Mouse (Mus musculus) midbrain, embryonic 15.5 days (tissue): Measurements from ENCODE around the gene Flrt2. TPM values are rescaled to one million over a fixed set of nuclear protein-coding genes. Genes with fewer than 3 reads are reported as not detected.

Experiments
- ATAC-seq: fragments of 200-750 bp; cut with Nextera tagmentation; replicated peaks from 2 replicates; pipeline ENCODE4 v1.8.0; 2017; ENCODE audit warnings: moderate TSS enrichment
- H3K27ac ChIP-seq: fragments of 300-500 bp; sonication (generic); 2 replicates; pipeline ENCODE4 v1.5.1; 2015; ENCODE audit warnings: mild to moderate bottlenecking, inconsistent platforms
- H3K27me3 ChIP-seq: fragments of 300-500 bp; sonication (generic); replicated peaks from 2 replicates; pipeline ENCODE4 v1.6.1; 2015; ENCODE audit warnings: inconsistent platforms
- H3K36me3 ChIP-seq: fragments of 300-500 bp; sonication (generic); replicated peaks from 2 replicates; pipeline ENCODE4 v1.6.1; 2015; ENCODE audit warnings: inconsistent platforms
- H3K4me1 ChIP-seq: fragments of 300-500 bp; sonication (generic); 2 replicates; pipeline ENCODE4 v1.6.1; 2015; ENCODE audit warnings: inconsistent platforms
- H3K4me2 ChIP-seq: fragments of 300-500 bp; sonication (generic); 2 replicates; pipeline ENCODE4 v1.6.1; 2015; ENCODE audit warnings: inconsistent platforms, mild to moderate bottlenecking, moderate library complexity
- H3K4me3 ChIP-seq: fragments of 300-500 bp; sonication (generic); 2 replicates; pipeline ENCODE4 v1.5.1; 2015; ENCODE audit warnings: mild to moderate bottlenecking, inconsistent platforms
- H3K9ac ChIP-seq: fragments of 300-500 bp; sonication (generic); 2 replicates; pipeline ENCODE4 v1.6.1; 2015; ENCODE audit warnings: mild to moderate bottlenecking, inconsistent platforms
- H3K9me3 ChIP-seq: fragments of 300-500 bp; sonication (generic); 2 replicates; pipeline ENCODE4 v1.6.1; 2016; ENCODE audit warnings: inconsistent platforms
- WGBS: fragments of 180-500 bp; shearing (Covaris S2); methylation state at CpG from one replicate; pipeline ENCODE4 v1.1.7; 2015; ENCODE audit warnings: mixed read lengths; 5-methylcytosine and 5-hydroxymethylcytosine counted together
- polyA plus RNA-seq: library from polyadenylated mRNA; unstranded; fragments of >200 nt; fragmentation: Nextera tagmentation; extraction: Ambion mirVana; gene quantifications from 2 replicates; pipeline ENCODE4 v1.2.1, GENCODE M21; 2015

Flrt2 gene
- polyA plus RNA-seq, 1 experiment from 2014 or later: 25.4 TPM

DNA sequence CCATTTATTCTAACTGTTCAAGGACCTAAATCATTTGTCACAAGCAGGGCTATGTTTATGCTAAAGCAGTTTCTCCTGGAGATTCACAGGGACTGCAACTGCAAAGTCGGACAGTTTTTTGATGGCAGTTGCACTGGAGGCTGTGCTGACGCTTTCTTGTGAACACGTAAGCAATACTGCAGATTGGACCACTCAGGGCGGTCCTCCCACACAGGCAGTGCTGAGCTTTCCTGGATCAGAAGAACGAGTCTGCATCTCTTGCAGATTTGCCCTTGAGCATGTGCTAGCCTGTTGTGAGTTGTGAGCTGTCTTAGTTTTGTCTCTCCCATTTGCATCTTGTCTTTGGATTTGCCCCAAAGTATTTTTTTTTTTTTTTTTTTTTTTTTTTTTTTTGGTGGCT is 47.7 kb downstream of the Flrt2 start:
- Histone ChIP-seq H3K4me1 (peaks cover 21% of the 10 kb centered on the region), H3K9ac (no peak overlapping the region), H3K27ac (no peak overlapping the region), H3K4me3 (no peak overlapping the region), H3K27me3 (no peaks in the 10 kb centered on the region), H3K9me3 (no peaks in the 10 kb centered on the region), H3K4me2 (no peak overlapping the region), H3K36me3 (no peaks in the 10 kb centered on the region)
- ATAC-seq: no peak
- 79% methylated on average over 5 of the region's 5 CpGs for WGBS

- 75% methylated on average over 11 of the region's 11 CpGs for WGBS
- H3K4me3 ChIP-seq: no peak overlapping the region
- no peak overlapping the region for H3K9ac ChIP-seq
- no peak for ATAC-seq
- no peaks in the 10 kb centered on the region for H3K9me3 ChIP-seq
- H3K27ac ChIP-seq: no peak overlapping the region
- no peaks in the 10 kb centered on the region for H3K27me3 ChIP-seq
- H3K4me2 ChIP-seq: no peak overlapping the region
- peaks cover 21% of the 10 kb centered on the region for H3K4me1 ChIP-seq
- H3K36me3 ChIP-seq: no peaks in the 10 kb centered on the region
Measured at GRCm38 (mm10) chr12:95741296-95741695, 49.3 kb downstream of the Flrt2 start.

- Histone ChIP-seq H3K4me2 (no peak overlapping the region), H3K27ac (peak overlapping the region; percentile 46; the same call in 1 of the 2 replicates), H3K27me3 (no peaks in the 10 kb centered on the region), H3K9ac (no peak overlapping the region), H3K9me3 (no peaks in the 10 kb centered on the region), H3K4me3 (no peak overlapping the region), H3K4me1 (0 out of 2 replicates have a peak, but pooled peaks cover 4% of the 10 kb centered on the region), H3K36me3 (no peaks in the 10 kb centered on the region)
- 58% methylated on average over 4 of the region's 4 CpGs for WGBS
- peak; percentile 74 for ATAC-seq
Measured at GRCm38 (mm10) chr12:95744307-95744706, 52.3 kb downstream of the Flrt2 start.

- H3K36me3 ChIP-seq: no peaks in the 10 kb centered on the region
- H3K4me3 ChIP-seq: no peak overlapping the region
- no peaks in the 10 kb centered on the region for H3K9me3 ChIP-seq
- no peak overlapping the region for H3K9ac ChIP-seq
- ATAC-seq: no peak
- 0 out of 2 replicates have a peak, but pooled peaks cover 4% of the 10 kb centered on the region for H3K4me1 ChIP-seq
- H3K27ac ChIP-seq: no peak overlapping the region
- no peaks in the 10 kb centered on the region for H3K27me3 ChIP-seq
- WGBS: 63% methylated on average over 10 of the region's 10 CpGs
- no peak overlapping the region for H3K4me2 ChIP-seq
Measured at GRCm38 (mm10) chr12:95746856-95747579, 55.0 kb downstream of the Flrt2 start.

- Histone ChIP-seq H3K27me3 (no peaks in the 10 kb centered on the region), H3K4me2 (no peak overlapping the region), H3K4me1 (0 out of 2 replicates have a peak, but pooled peaks cover 4% of the 10 kb centered on the region), H3K27ac (no peak overlapping the region), H3K9me3 (no peaks in the 10 kb centered on the region), H3K36me3 (no peaks in the 10 kb centered on the region), H3K9ac (no peak overlapping the region), H3K4me3 (no peak overlapping the region)
- WGBS: 91% methylated on average over 2 of the region's 2 CpGs
- no peak for ATAC-seq
Measured at GRCm38 (mm10) chr12:95748760-95749159, 56.7 kb downstream of the Flrt2 start.

DNA sequence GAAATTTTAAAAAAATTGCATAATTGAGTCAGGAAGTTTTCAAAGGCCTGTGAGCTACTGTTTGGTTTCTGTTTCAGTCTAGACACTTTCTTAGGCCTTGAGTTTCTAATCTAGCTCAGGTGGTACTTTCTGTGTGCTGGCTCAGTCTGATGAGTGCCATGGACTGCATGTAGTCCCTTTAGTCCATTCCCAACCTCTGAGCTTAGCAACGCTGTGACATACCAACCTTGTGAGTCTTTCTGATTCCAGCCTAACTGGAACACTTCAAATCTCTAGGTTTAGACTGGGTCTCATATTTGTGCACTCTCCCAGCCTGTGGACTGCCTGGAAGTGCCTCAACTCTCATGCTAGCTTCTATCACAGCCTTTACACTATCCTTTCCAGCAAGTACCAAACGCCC is 57.2 kb downstream of the Flrt2 start:
- WGBS: 92% methylated on average over 2 of the region's 2 CpGs
- no peak overlapping the region for H3K27ac ChIP-seq
- H3K9ac ChIP-seq: no peak overlapping the region
- no peak for ATAC-seq
- 0 out of 2 replicates have a peak, but pooled peaks cover 3% of the 10 kb centered on the region for H3K4me1 ChIP-seq
- H3K36me3 ChIP-seq: no peaks in the 10 kb centered on the region
- no peak overlapping the region for H3K4me2 ChIP-seq
- H3K9me3 ChIP-seq: no peaks in the 10 kb centered on the region
- H3K27me3 ChIP-seq: no peaks in the 10 kb centered on the region
- H3K4me3 ChIP-seq: no peak overlapping the region

GRCm38 (mm10) chr12:95759212-95759746 is 67.3 kb downstream of the Flrt2 start:
- 90% methylated on average over 5 of the region's 5 CpGs for WGBS
- Histone ChIP-seq H3K27me3 (no peaks in the 10 kb centered on the region), H3K4me2 (no peak overlapping the region), H3K36me3 (no peaks in the 10 kb centered on the region), H3K9me3 (no peaks in the 10 kb centered on the region), H3K4me3 (no peak overlapping the region), H3K4me1 (0 out of 2 replicates have a peak, but pooled peaks cover 4% of the 10 kb centered on the region), H3K9ac (no peak overlapping the region), H3K27ac (no peak overlapping the region)
- ATAC-seq: no peak

GRCm38 (mm10) chr12:95765255-95765654 is 73.2 kb downstream of the Flrt2 start:
- no peak overlapping the region for H3K9ac ChIP-seq
- 91% methylated on average over 4 of the region's 4 CpGs for WGBS
- no peaks in the 10 kb centered on the region for H3K27me3 ChIP-seq
- no peak for ATAC-seq
- no peaks in the 10 kb centered on the region for H3K4me1 ChIP-seq
- H3K4me3 ChIP-seq: no peak overlapping the region
- H3K27ac ChIP-seq: no peak overlapping the region
- no peaks in the 10 kb centered on the region for H3K36me3 ChIP-seq
- no peaks in the 10 kb centered on the region for H3K9me3 ChIP-seq
- H3K4me2 ChIP-seq: no peak overlapping the region

- WGBS: 79% methylated on average over 2 of the region's 2 CpGs
- ATAC-seq: no peak
- Histone ChIP-seq H3K9ac (no peak overlapping the region), H3K4me2 (no peak overlapping the region), H3K9me3 (no peaks in the 10 kb centered on the region), H3K36me3 (no peaks in the 10 kb centered on the region), H3K27ac (no peak overlapping the region), H3K27me3 (no peaks in the 10 kb centered on the region), H3K4me3 (no peak overlapping the region), H3K4me1 (no peaks in the 10 kb centered on the region)
Measured at GRCm38 (mm10) chr12:95769041-95769440, 77.0 kb downstream of the Flrt2 start.

GRCm38 (mm10) chr12:95770251-95770650 is 78.2 kb downstream of the Flrt2 start:
- no peak overlapping the region for H3K9ac ChIP-seq
- no peak overlapping the region for H3K27ac ChIP-seq
- no peaks in the 10 kb centered on the region for H3K36me3 ChIP-seq
- no peak for ATAC-seq
- no peaks in the 10 kb centered on the region for H3K9me3 ChIP-seq
- no peak overlapping the region for H3K4me3 ChIP-seq
- no peaks in the 10 kb centered on the region for H3K4me1 ChIP-seq
- no peak overlapping the region for H3K4me2 ChIP-seq
- WGBS: 75% methylated on average over 3 of the region's 3 CpGs
- no peaks in the 10 kb centered on the region for H3K27me3 ChIP-seq

DNA sequence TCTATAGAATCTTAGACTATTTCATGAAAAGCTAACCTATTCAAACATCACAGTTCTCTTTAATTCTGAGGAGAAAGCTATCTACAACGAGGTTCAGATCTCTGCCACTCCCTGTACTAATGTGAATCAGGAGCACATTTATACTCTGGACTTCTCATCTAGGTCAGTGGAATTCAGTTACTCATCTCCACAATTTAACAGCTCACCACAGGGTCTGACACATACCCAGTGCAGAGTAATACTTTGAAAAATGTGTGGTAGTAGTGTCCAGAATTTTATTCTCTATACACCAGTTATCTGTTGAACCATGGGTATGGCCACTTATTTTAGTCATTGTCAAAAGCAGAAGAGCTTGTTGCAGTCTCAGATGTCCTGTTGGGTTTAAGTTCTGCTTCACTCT is 98.1 kb downstream of the Flrt2 start:
- no peak overlapping the region for H3K4me2 ChIP-seq
- no peak for ATAC-seq
- no peaks in the 10 kb centered on the region for H3K4me1 ChIP-seq
- H3K27me3 ChIP-seq: no peaks in the 10 kb centered on the region
- 69% methylated on average over 1 of the region's 1 CpGs for WGBS
- H3K9ac ChIP-seq: no peak overlapping the region
- no peak overlapping the region for H3K27ac ChIP-seq
- H3K4me3 ChIP-seq: no peak overlapping the region
- no peaks in the 10 kb centered on the region for H3K36me3 ChIP-seq
- no peaks in the 10 kb centered on the region for H3K9me3 ChIP-seq

GRCm38 (mm10) chr12:95816660-95817059 is 124.6 kb downstream of the Flrt2 start:
- H3K9ac ChIP-seq: no peak overlapping the region
- H3K4me2 ChIP-seq: no peak overlapping the region
- no peak for ATAC-seq
- no peak overlapping the region for H3K27ac ChIP-seq
- no peaks in the 10 kb centered on the region for H3K9me3 ChIP-seq
- no peaks in the 10 kb centered on the region for H3K4me1 ChIP-seq
- H3K4me3 ChIP-seq: no peak overlapping the region
- H3K27me3 ChIP-seq: no peaks in the 10 kb centered on the region
- H3K36me3 ChIP-seq: no peaks in the 10 kb centered on the region
